Comparison of ENCODE assay signal across 8 mouse cellular contexts in the genomic region with DNA sequence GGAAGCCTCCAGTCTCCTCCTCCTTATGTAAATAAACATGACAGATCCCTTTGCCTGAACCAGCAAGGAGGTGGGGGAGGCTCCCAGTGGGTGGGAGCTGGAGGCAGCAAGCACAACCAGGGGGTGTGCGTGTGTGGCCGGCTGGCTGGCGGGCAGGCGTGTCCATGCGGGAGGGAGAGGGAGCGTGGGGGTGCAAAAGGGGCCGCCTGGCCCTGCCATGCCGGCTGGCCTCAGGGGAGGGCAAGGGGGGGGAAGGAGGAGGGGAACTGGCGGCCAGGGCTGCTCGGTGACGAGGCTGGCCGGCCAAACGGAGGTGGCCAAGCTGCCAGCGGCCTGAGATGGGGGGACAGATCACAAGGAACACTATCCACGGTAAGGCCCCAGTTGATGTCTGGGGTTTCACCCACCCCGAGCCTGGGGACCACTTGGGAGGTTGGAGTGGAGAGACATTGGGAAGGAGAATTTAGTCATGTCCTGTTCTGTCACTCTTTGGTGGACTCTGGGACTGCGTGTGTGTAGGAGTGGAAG. TPM values are rescaled to one million over a fixed set of nuclear protein-coding genes. Genes with fewer than 3 reads are reported as not detected.
DNase-seq lines count a peak whose midpoint lies in the region; ATAC-seq and TF ChIP-seq lines count a peak whose summit lies in the region.

No protein-coding gene starts in this region.

- no peaks in the 10 kb centered on the region for H3K9me3 ChIP-seq in hindbrain, embryonic 10.5 days
- no peaks in the 10 kb centered on the region for H3K9me3 ChIP-seq in lung, postnatal 0 days (ENCODE audit: low read length)

- H3K9ac ChIP-seq in lung, postnatal 0 days (replicated peaks; ENCODE audit: low read depth): 0 out of 2 replicates have a peak overlapping the region, but pooled peaks have one; percentile 19

- H3K4me1 ChIP-seq in hindbrain, embryonic 10.5 days (replicated peaks): peaks cover 16% of the 10 kb centered on the region
- 0 out of 2 replicates have a peak, but pooled peaks cover 5% of the 10 kb centered on the region for H3K4me1 ChIP-seq in lung, postnatal 0 days (ENCODE audit: insufficient read depth, low read depth, low read length)

- H3K27ac ChIP-seq in hindbrain, embryonic 10.5 days: peak overlapping the region; percentile 75
- no peak overlapping the region for H3K27ac ChIP-seq in lung, postnatal 0 days (ENCODE audit: low read length)

- no peaks in the 10 kb centered on the region for H3K36me3 ChIP-seq in hindbrain, embryonic 10.5 days
- H3K36me3 ChIP-seq in lung, postnatal 0 days (ENCODE audit: insufficient read depth, low read length): no peaks in the 10 kb centered on the region

- peak; percentile 90 for ATAC-seq in lung, postnatal 0 days

- peak; percentile 71 for DNase-seq in NIH3T3 (ENCODE audit: low read depth)
- DNase-seq in cerebellum, postnatal 10 days: peak; percentile 75 to 80
- peak; percentile 40 to 53 for DNase-seq in frontal cortex, postnatal 14 days (ENCODE audit: low spot score in 2 of 2)
- peak; percentile 63 for DNase-seq in hindbrain, embryonic 10.5 days (ENCODE audit: low spot score)
- DNase-seq in layer of hippocampus, postnatal 25 days (ENCODE audit: extremely low spot score in 1 of 2, low spot score in 1 of 2): peak; percentile 24 to 29
- DNase-seq in lung, postnatal 0 days (ENCODE audit: low spot score): peak; percentile 83
- peak; percentile 90 for DNase-seq in retina, postnatal 1 day
- DNase-seq in c-Kit-positive CD71-positive TER-119-positive erythroid progenitor cells, embryonic 14.5 days (ENCODE audit: low spot score): no peak

- TF ChIP-seq CTCF in lung, postnatal 0 days (IDR thresholded peaks at IDR 0.05): no peak

- 7% methylated on average over 17 of the region's 17 CpGs for WGBS in hindbrain, embryonic 10.5 days
- 7% methylated on average over 17 of the region's 17 CpGs for WGBS in lung, postnatal 0 days

- H3K4me3 ChIP-seq in hindbrain, embryonic 10.5 days: peak overlapping the region; percentile 46
- peak overlapping the region; percentile 24 for H3K4me3 ChIP-seq in lung, postnatal 0 days (ENCODE audit: low read depth, low read length)

- TF ChIP-seq EP300 in lung, postnatal 0 days (IDR thresholded peaks at IDR 0.05): no peak

- peak overlapping the region; percentile 56 for H3K4me2 ChIP-seq in lung, postnatal 0 days (replicated peaks; ENCODE audit: low read depth, low read length)

- peaks cover 4% of the 10 kb centered on the region; the same call in 1 of the 2 replicates for H3K27me3 ChIP-seq in hindbrain, embryonic 10.5 days (ENCODE audit: insufficient read depth, poor library complexity, severe bottlenecking)
- no peaks in the 10 kb centered on the region for H3K27me3 ChIP-seq in lung, postnatal 0 days (replicated peaks; ENCODE audit: insufficient read depth, low read length)

RNA-seq across cellular contexts. Expression of a gene that starts 50.2 kb away (rescaled TPM):
- 5.7 and 5.9 TPM in 2 replicates for polyA plus RNA-seq in hindbrain, embryonic 10.5 days (2016; fragmentation: Nextera tagmentation; extraction: Ambion mirVana)
- 100 to 1,000 TPM; 186 to 192 TPM for total RNA-seq in layer of hippocampus, postnatal 25 days (2021)
- polyA plus RNA-seq in lung, postnatal 0 days (2015; fragmentation: Nextera tagmentation; extraction: Ambion mirVana): 1.5 and 2.2 TPM in 2 replicates
